Mouse (Mus musculus) hindbrain, embryonic 10.5 days (tissue): ENCODE results near the gene Srp14. TPM values are rescaled to one million over a fixed set of nuclear protein-coding genes. Genes with fewer than 3 reads are reported as not detected.
A peak's percentile ranks its signal among the peaks of the same experiment; 100 is the strongest.

ENCODE experiments used
- DNase-seq: peaks from one replicate; pipeline ENCODE4 v3.0.0-alpha.2; 2017; ENCODE audit warnings: low spot score
- H3K27ac ChIP-seq: fragments of 300-500 bp; sonication (generic); 2 replicates; pipeline ENCODE4 v1.5.1; 2016; ENCODE audit warnings: mild to moderate bottlenecking, moderate library complexity
- H3K27me3 ChIP-seq: fragments of 300-500 bp; sonication (generic); 2 replicates; pipeline ENCODE4 v1.6.1; 2016; ENCODE audit warnings: mild to moderate bottlenecking; ENCODE audit not compliant: poor library complexity, insufficient read depth, severe bottlenecking
- H3K36me3 ChIP-seq: fragments of 300-500 bp; sonication (generic); 2 replicates; pipeline ENCODE4 v1.6.1; 2016; ENCODE audit warnings: mild to moderate bottlenecking, moderate library complexity
- H3K4me1 ChIP-seq: fragments of 300-500 bp; sonication (generic); replicated peaks from 2 replicates; pipeline ENCODE4 v1.6.1; 2016; ENCODE audit warnings: mild to moderate bottlenecking
- H3K4me3 ChIP-seq: fragments of 300-500 bp; sonication (generic); 2 replicates; pipeline ENCODE4 v1.5.1; 2016; ENCODE audit warnings: mild to moderate bottlenecking, moderate library complexity
- H3K9me3 ChIP-seq: fragments of 300-500 bp; sonication (generic); 2 replicates; pipeline ENCODE4 v1.6.1; 2016; ENCODE audit warnings: mild to moderate bottlenecking, moderate library complexity
- WGBS: fragments of 180-500 bp; shearing (Covaris S2); methylation state at CpG from one replicate; pipeline ENCODE4 v1.1.7; 2016; 5-methylcytosine and 5-hydroxymethylcytosine counted together
- polyA plus RNA-seq: library from polyadenylated mRNA; unstranded; fragments of >200 nt; fragmentation: Nextera tagmentation; extraction: Ambion mirVana; gene quantifications from 2 replicates; pipeline ENCODE4 v1.2.1, GENCODE M21; 2016

The Srp14 gene
- polyA plus RNA-seq, 1 experiment from 2014 or later = 316 TPM

DNA sequence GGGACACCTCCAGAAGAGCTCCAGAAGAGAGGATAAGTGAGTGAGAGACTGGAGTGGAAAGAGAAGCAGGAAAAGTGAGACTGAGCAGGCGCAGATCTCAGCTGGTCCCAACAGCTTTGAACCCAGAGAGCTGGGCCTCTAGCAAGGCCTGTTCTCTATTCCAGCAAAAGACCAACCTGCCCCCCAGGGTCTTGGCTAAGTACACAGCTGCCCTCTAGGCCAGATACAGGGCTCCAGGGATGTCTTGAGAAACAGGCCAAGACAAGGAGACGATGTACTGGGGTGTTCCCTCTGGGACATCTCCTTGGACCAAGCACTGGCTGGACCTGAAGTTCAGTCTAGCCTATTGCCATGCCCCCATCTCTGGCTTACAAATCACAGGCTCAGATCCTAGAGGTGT lies 20.7 kb upstream of the Srp14 start:
- H3K4me1 ChIP-seq = peaks cover 27% of the 10 kb centered on the region
- no peaks in the 10 kb centered on the region for H3K27me3 ChIP-seq
- 86% methylated on average over 2 of the region's 2 CpGs for WGBS
- no peaks in the 10 kb centered on the region for H3K36me3 ChIP-seq
- DNase-seq = no peak
- no peak overlapping the region for H3K4me3 ChIP-seq
- H3K27ac ChIP-seq = peak overlapping the region; percentile 69
- no peaks in the 10 kb centered on the region for H3K9me3 ChIP-seq

DNA sequence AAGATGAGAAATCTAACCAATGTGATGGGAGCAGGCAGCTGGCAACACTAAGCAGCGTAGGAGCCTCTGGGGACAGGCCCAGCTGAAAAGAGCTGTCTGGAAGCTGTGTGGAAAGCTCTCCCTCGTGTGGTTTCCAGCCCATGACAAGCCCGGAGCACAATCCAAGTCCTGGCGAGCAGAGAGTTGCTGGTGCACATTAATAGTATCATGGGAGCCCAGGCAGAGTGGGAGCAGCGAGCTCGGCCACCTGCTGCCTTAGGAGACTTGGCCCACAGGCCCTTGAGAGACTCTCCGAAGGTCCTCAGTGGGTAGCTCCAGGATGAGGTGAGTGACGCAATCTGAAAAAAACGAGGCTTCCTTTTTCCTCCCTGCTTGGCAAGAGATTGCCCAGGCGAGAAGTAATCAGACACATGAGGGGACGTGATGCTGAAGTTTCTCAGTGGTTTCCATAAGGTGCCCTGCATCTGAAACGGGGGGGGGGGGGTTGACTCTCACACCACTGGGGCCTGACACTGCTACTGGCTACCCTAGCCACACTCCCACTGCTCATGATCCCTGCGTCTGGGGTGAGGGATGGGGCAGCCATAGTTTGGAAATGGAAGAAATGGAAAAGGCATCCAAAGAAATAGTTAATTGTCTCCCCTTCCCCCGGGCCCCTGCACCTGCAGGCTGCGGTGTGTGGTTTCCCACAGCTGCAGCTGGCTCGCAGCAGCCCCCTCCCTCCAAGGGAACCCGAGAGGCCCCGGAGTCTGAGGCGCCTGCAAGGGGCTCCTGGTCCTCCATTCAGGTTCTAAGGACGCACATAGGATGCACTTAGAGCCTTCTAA lies 19.8 kb upstream of the Srp14 start:
- Histone ChIP-seq H3K4me1 (peaks cover 34% of the 10 kb centered on the region), H3K9me3 (no peaks in the 10 kb centered on the region), H3K36me3 (no peaks in the 10 kb centered on the region), H3K4me3 (no peak overlapping the region), H3K27me3 (no peaks in the 10 kb centered on the region), H3K27ac (peak overlapping the region; percentile 69)
- DNase-seq = no peak
- 52% methylated on average over 20 of the region's 20 CpGs for WGBS

DNA sequence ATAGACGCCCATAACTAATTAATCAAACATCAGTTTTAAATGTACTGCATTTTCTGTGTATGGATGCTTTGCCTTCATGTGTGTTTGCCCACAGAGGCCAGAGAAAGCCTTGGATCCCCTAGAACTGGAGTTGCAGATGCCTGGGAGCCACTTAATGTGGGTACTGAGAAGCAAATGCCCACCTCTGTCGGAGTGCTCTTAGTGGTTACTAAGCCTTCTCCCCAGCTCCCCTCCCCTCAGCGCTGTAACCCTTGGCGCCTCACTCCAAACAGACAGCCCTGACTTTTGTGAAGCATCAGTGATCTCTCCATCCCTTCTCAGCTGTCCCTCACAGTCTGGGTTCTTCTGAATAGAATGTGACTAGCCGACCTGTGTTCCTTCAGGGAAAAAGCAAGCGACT lies 19.0 kb upstream of the Srp14 start:
- Histone ChIP-seq H3K9me3 (no peaks in the 10 kb centered on the region), H3K4me1 (peaks cover 34% of the 10 kb centered on the region), H3K27me3 (no peaks in the 10 kb centered on the region), H3K4me3 (no peak overlapping the region), H3K36me3 (no peaks in the 10 kb centered on the region), H3K27ac (no peak overlapping the region)
- no peak for DNase-seq
- WGBS = 81% methylated on average over 6 of the region's 6 CpGs

DNA sequence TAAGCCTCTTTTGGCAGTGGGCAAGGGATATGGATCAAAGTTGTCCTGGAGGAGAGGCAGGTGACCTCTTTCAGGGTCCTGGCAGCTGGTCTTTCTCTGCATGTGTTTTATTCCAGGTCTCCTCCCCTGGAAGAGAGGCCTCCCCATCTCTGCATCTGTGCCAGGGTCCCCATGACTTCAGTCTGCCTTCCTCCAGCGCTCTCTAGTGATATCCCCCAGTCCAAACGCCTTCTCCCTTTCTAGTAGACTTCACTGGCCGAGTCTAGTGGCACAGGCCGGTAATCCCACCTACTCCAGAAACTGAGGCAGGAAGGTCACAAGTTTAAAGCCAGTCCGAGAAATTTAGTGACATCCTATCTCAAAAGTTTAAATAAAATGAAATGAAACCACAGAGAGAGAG lies 18.4 kb upstream of the Srp14 start:
- no peak for DNase-seq
- no peaks in the 10 kb centered on the region for H3K36me3 ChIP-seq
- no peak overlapping the region for H3K4me3 ChIP-seq
- no peaks in the 10 kb centered on the region for H3K27me3 ChIP-seq
- WGBS = 82% methylated on average over 5 of the region's 5 CpGs
- H3K27ac ChIP-seq = no peak overlapping the region
- H3K4me1 ChIP-seq = peaks cover 34% of the 10 kb centered on the region
- H3K9me3 ChIP-seq = no peaks in the 10 kb centered on the region

DNA sequence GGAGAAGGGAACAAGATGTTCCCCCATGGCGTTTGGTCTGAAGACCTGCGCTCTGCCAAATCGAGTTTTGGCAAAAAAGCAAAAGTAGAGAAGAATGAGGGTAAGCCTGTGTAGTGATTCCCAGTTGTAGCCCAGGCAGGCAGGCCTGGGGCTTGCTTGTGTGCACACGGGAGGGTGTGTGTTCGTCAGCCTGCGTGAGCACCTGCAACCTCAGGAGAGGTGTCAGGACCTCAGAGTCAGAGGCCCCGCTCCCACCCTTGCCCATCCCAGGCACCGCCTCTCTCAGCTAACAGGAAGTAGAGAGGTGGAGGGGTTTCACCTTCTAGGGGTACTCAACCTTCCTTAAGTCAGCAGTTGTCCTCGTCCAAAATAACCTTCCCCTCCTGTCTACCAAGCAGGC lies 15.5 kb upstream of the Srp14 start:
- peaks cover 43% of the 10 kb centered on the region for H3K4me1 ChIP-seq
- DNase-seq = no peak
- no peaks in the 10 kb centered on the region for H3K27me3 ChIP-seq
- no peaks in the 10 kb centered on the region for H3K9me3 ChIP-seq
- H3K36me3 ChIP-seq = no peaks in the 10 kb centered on the region
- H3K27ac ChIP-seq = peak overlapping the region; percentile 13; the same call in 1 of the 2 replicates
- WGBS = 79% methylated on average over 9 of the region's 9 CpGs
- no peak overlapping the region for H3K4me3 ChIP-seq

DNA sequence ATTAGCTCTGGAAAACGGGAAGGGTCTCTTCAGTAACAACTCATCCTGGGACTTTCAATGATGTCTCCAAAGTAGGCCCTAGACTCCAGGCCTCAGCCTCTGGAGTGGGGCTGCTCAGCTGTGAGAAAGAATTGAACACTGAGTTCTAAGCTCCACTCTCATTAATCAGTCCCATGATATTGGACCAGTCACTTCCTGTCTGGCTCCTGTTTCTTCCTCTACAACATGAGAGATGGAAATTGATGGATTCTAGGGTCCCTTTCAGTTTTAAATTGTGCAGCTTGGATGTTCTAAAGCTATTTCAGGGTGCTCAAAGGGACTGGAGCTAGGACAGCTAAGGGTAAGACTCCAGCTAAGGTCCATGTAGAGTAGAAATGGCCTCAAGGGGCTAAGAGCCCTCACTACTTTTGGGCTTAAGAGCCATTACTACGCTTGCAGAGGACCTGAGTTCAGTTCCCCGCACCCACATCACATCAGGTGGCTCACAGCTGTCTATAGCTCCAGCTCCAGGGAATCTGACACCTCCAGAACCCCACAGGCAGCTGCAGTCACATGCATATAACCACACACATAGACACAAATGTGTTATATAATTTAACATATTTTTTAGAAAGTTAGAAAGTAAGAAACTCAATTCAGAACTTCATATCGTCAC lies 12.4 kb upstream of the Srp14 start:
- WGBS = 82% methylated on average over 4 of the region's 4 CpGs
- H3K9me3 ChIP-seq = no peaks in the 10 kb centered on the region
- H3K27me3 ChIP-seq = no peaks in the 10 kb centered on the region
- no peak for DNase-seq
- peak overlapping the region; percentile 75 for H3K27ac ChIP-seq
- H3K4me1 ChIP-seq = peaks cover 40% of the 10 kb centered on the region
- no peak overlapping the region for H3K4me3 ChIP-seq
- H3K36me3 ChIP-seq = no peaks in the 10 kb centered on the region

DNA sequence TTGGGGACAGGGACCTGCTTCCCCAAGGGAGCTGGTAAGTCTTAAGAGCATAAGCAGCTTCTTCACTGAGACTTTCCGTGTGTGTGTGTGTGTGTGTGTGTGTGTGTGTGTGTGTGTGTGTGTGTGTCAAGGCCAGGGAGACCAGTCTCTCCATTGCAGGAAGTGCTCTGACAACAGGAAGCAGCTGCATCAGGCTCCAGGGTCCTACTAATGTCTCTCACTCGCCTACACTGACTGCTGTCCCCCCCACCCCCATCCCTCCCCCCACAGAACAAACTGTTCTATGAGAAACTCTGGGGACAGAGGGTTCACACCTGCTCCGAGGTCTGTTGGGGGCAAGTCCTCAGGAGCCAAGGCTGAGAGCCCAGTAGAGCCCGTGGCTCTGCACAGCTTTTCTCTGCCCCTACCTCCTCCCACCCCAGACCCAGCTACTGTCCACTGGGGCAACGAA lies 11.8 kb upstream of the Srp14 start:
- H3K4me1 ChIP-seq = peaks cover 41% of the 10 kb centered on the region
- no peak overlapping the region for H3K4me3 ChIP-seq
- WGBS = 63% methylated on average over 5 of the region's 5 CpGs
- no peaks in the 10 kb centered on the region for H3K27me3 ChIP-seq
- peak overlapping the region; percentile 75 for H3K27ac ChIP-seq
- no peaks in the 10 kb centered on the region for H3K36me3 ChIP-seq
- peak; percentile 30 for DNase-seq
- H3K9me3 ChIP-seq = no peaks in the 10 kb centered on the region

DNA sequence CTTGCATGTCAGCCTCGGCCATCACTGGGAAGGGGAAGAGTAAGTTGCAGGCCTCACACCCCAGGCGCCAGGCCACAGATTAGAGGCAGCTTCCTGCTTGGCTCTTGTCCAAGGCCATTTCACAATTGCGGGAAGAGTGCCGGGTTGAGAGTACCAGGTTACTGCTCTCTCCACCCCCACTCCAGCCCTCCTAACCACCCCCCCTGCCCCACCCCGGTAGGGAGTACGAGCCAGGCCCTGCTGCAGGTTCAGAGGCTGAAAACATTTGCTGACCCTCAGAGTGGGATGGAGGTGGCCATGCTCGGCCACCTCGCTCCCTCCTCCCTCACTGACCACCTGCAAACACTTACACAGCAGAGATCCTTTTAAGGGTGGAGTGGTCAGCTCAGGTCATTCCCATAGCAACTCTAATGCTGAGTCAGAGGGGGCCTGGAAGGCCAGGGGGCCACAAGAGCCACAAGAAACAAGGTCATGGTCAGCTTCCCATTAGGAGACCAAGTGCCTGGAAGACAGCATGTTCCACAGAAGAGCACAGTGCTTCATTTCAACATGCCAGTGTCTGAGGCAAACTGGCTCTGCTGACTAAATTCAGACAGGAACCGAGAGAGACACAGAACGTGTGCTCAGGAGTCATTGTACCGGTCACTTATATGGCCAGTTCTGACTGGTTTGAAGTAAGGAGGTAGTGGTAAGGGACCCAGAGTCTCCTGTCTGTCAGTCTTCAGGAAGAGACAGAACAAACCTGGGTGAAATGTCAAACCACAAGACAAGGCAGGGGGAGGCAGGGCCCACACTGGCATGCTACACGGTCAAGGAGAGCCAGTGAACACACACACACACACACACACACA lies 11.0 kb upstream of the Srp14 start:
- H3K27ac ChIP-seq = peak overlapping the region; percentile 75
- no peaks in the 10 kb centered on the region for H3K27me3 ChIP-seq
- H3K4me3 ChIP-seq = no peak overlapping the region
- peak; percentile 35 for DNase-seq
- peaks cover 38% of the 10 kb centered on the region for H3K4me1 ChIP-seq
- no peaks in the 10 kb centered on the region for H3K36me3 ChIP-seq
- H3K9me3 ChIP-seq = no peaks in the 10 kb centered on the region
- 58% methylated on average over 12 of the region's 12 CpGs for WGBS

DNA sequence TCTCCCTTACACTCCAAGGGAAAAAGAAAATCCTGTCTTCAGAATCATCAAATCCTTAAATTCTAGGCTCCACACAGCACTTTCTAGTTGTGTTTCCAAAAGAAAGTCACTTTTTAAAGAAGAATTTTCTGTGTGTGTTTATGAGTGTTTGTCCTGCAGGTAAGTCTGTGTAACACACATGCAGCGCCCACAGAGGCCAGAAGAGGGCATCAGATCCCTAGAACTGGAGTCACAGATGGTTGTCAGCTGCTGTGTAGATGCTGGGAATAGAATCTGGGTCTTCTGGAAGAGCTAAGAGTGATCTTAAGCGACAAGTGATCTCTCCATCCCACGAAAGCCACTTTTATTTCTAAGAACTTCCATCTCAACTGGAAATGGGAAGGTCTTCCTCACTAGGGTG lies 8.3 kb upstream of the Srp14 start:
- Histone ChIP-seq H3K9me3 (no peaks in the 10 kb centered on the region), H3K4me3 (no peak overlapping the region), H3K27me3 (no peaks in the 10 kb centered on the region), H3K36me3 (no peaks in the 10 kb centered on the region), H3K4me1 (peaks cover 28% of the 10 kb centered on the region), H3K27ac (no peak overlapping the region)
- 65% methylated on average over 3 of the region's 3 CpGs for WGBS
- no peak for DNase-seq

DNA sequence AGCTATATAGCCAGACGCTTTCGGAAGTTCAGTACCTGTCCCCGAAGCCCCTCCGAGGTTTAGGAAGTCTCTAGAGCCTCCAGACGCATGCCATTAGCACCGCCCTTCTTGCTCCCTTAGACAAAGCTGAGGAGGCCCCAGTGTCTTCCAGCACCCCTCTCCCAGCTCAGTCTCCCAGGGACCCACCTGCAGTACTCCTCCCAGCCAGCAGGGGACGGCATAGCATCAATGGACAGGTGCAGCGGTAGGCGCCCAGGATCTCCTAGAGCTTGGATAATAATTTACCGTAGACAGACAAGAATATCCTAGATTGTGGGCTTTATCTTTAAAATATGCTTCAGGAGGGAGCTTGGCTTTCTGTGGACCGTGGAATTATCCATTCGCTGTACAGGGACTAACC lies 7.4 kb upstream of the Srp14 start:
- peaks cover 28% of the 10 kb centered on the region for H3K4me1 ChIP-seq
- no peaks in the 10 kb centered on the region for H3K9me3 ChIP-seq
- DNase-seq = peak; percentile 84
- no peaks in the 10 kb centered on the region for H3K36me3 ChIP-seq
- WGBS = 18% methylated on average over 12 of the region's 12 CpGs
- no peak overlapping the region for H3K4me3 ChIP-seq
- H3K27ac ChIP-seq = 0 out of 2 replicates have a peak overlapping the region, but pooled peaks have one; percentile 4
- H3K27me3 ChIP-seq = no peaks in the 10 kb centered on the region

DNA sequence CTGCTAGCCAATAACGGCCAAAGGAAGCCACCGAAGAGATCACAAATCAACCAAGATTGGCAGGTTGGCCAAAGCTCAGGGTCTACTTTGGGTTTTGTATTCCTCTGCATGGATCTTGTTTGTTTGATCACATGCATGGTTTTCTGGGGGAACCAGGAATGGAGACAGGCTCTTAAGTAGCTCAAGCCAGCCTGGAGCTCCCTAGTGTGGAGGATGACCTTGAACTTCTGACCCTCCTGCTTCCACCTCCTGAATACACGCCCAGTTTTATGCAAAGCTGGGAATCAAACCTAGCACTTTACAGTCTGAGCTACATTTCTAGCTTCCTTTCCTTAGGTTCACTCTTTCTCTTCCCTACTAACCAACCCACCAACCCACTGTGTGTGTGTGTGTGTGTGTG lies 5.9 kb upstream of the Srp14 start:
- Histone ChIP-seq H3K4me1 (peaks cover 14% of the 10 kb centered on the region), H3K27me3 (no peaks in the 10 kb centered on the region), H3K27ac (no peak overlapping the region), H3K9me3 (no peaks in the 10 kb centered on the region), H3K36me3 (no peaks in the 10 kb centered on the region), H3K4me3 (no peak overlapping the region)
- 90% methylated on average over 3 of the region's 3 CpGs for WGBS
- no peak for DNase-seq

DNA sequence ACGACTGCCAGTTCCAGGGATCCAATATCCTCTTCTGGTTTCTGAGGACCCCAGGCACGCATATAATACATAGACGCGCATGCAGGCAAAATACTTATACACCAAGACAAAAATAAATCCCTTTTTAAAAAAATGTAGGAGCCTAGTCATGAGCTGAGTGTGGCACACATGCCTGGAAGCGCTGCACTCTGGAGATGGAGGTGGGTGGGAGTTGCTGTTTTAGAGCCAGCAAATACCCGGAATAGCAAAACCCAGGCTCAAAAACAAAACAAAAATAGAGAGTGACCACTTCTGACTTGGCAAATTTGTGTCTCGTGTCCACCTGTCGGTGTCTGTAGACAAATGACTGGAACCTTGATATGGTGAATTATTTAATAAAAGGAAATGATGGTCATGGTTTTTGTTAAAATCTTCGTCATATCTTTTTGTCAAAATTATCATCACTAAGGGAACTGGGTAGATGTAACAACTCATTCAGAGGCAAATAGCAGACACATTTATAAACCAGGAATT lies 4.9 kb upstream of the Srp14 start:
- Histone ChIP-seq H3K4me3 (no peak overlapping the region), H3K27me3 (no peaks in the 10 kb centered on the region), H3K27ac (no peak overlapping the region), H3K4me1 (peaks cover 11% of the 10 kb centered on the region; the same call in 1 of the 2 replicates), H3K36me3 (no peaks in the 10 kb centered on the region), H3K9me3 (no peaks in the 10 kb centered on the region)
- WGBS = 89% methylated on average over 9 of the region's 9 CpGs
- no peak for DNase-seq
